Mouse (Mus musculus) embryonic facial prominence, embryonic 10.5 days (tissue): Measurements from ENCODE around the gene Nsun3. TPM values are rescaled to one million over a fixed set of nuclear protein-coding genes. Genes with fewer than 3 reads are reported as not detected.
A peak's percentile ranks its signal among the peaks of the same experiment; 100 is the strongest.

Source experiments
- DNase-seq: peaks from one replicate; pipeline ENCODE4 v3.0.0-alpha.2; 2017; ENCODE audit warnings: low spot score
- H3K27ac ChIP-seq: fragments of 300-500 bp; sonication (generic); replicated peaks from 2 replicates; pipeline ENCODE4 v1.5.1; 2016; ENCODE audit warnings: mild to moderate bottlenecking
- H3K27me3 ChIP-seq: fragments of 300-500 bp; sonication (generic); replicated peaks from 2 replicates; pipeline ENCODE4 v1.6.1; 2016; ENCODE audit warnings: low read depth, mild to moderate bottlenecking; ENCODE audit not compliant: poor library complexity, severe bottlenecking
- H3K36me3 ChIP-seq: fragments of 300-500 bp; sonication (generic); replicated peaks from 2 replicates; pipeline ENCODE4 v1.6.1; 2016; ENCODE audit warnings: mild to moderate bottlenecking, moderate library complexity
- H3K4me1 ChIP-seq: fragments of 300-500 bp; sonication (generic); 2 replicates; pipeline ENCODE4 v1.6.1; 2016
- H3K4me3 ChIP-seq: fragments of 300-500 bp; sonication (generic); 2 replicates; pipeline ENCODE4 v1.5.1; 2016; ENCODE audit warnings: mild to moderate bottlenecking, moderate library complexity
- H3K9me3 ChIP-seq: fragments of 300-500 bp; sonication (generic); 2 replicates; pipeline ENCODE4 v1.6.1; 2016; ENCODE audit warnings: mild to moderate bottlenecking
- WGBS: fragments of 180-500 bp; shearing (Covaris S2); methylation state at CpG from one replicate; pipeline ENCODE4 v1.1.7; 2016; 5-methylcytosine and 5-hydroxymethylcytosine counted together
- polyA plus RNA-seq: library from polyadenylated mRNA; unstranded; fragments of >200 nt; fragmentation: Nextera tagmentation; extraction: Ambion mirVana; gene quantifications from 2 replicates; pipeline ENCODE4 v1.2.1, GENCODE M21; 2016

Gene Nsun3
- polyA plus RNA-seq, result 6.1 and 7.4 TPM in 2 replicates

GRCm38 (mm10) chr16:62786621-62787331, at the start of gene Nsun3:
Nsun3 (minus strand) TSS chr16:62786818.
- Histone ChIP-seq H3K27ac (peak within 1 kb of the TSS; percentile 94), H3K36me3 (no peaks in the 10 kb centered on the region), H3K4me1 (peaks cover 16% of the 10 kb centered on the region), H3K4me3 (peak within 1 kb of the TSS; percentile 82), H3K27me3 (no peaks in the 10 kb centered on the region), H3K9me3 (no peaks in the 10 kb centered on the region)
- 4% methylated on average over 41 of the region's 41 CpGs for WGBS
- DNase-seq, result peak; percentile 94

DNA sequence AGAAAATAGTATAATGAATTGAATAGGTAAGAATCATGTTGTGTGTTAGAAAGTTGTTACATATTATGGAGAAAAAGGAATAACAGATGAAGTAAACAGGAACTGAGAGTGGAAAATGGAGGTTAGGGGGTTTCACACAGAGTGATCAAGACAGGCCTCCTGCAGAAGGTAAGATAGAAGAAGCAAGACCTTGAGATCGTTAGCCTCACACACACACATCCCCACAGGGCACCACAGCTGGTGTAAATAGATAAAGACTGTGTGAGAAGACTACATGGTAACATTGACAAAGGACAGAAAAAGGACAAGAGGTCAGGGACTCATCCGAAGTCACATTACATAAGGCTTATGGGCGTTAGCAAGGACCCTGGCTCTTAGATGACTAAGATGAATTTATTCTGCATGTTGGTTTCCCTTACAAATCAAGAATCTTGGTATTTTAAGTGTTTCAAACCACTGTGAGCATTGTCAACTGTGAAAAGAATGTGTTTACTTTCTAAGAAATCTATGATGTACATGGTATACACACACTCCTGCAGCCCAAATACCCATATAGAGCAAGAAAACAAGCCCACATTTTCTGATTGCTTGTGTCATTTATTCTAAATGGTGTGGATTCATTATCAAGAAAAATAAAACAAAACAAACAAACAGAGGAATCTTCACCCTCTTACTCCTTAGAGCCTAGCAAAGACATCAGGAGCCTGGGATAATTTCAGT, 47.6 kb upstream of the Nsun3 start:
- Histone ChIP-seq H3K27ac (no peak overlapping the region), H3K36me3 (no peaks in the 10 kb centered on the region), H3K4me1 (peaks cover 3% of the 10 kb centered on the region; the same call in 1 of the 2 replicates), H3K4me3 (no peak overlapping the region), H3K9me3 (no peaks in the 10 kb centered on the region), H3K27me3 (no peaks in the 10 kb centered on the region)
- 72% methylated on average over 3 of the region's 3 CpGs for WGBS
- DNase-seq, result no peak

GRCm38 (mm10) chr16:62832481-62832880, 45.9 kb upstream of the Nsun3 start:
- Histone ChIP-seq H3K4me3 (no peak overlapping the region), H3K36me3 (no peaks in the 10 kb centered on the region), H3K9me3 (no peaks in the 10 kb centered on the region), H3K27me3 (no peaks in the 10 kb centered on the region), H3K27ac (no peak overlapping the region), H3K4me1 (peaks cover 3% of the 10 kb centered on the region; the same call in 1 of the 2 replicates)
- peak; percentile 46 for DNase-seq
- WGBS, result 22% methylated on average over 4 of the region's 4 CpGs

GRCm38 (mm10) chr16:62832027-62832426, 45.4 kb upstream of the Nsun3 start:
- DNase-seq, result no peak
- Histone ChIP-seq H3K27me3 (no peaks in the 10 kb centered on the region), H3K27ac (no peak overlapping the region), H3K4me3 (no peak overlapping the region), H3K9me3 (no peaks in the 10 kb centered on the region), H3K4me1 (peaks cover 3% of the 10 kb centered on the region; the same call in 1 of the 2 replicates), H3K36me3 (no peaks in the 10 kb centered on the region)
- WGBS, result 90% methylated on average over 2 of the region's 2 CpGs

- no peak for DNase-seq
- Histone ChIP-seq H3K4me3 (no peak overlapping the region), H3K4me1 (no peaks in the 10 kb centered on the region), H3K36me3 (0 out of 2 replicates have a peak, but pooled peaks cover 3% of the 10 kb centered on the region), H3K27ac (no peak overlapping the region), H3K27me3 (no peaks in the 10 kb centered on the region), H3K9me3 (no peaks in the 10 kb centered on the region)
- WGBS, result 79% methylated on average over 12 of the region's 12 CpGs
These were observed 39.8 kb upstream of the Nsun3 start for GRCm38 (mm10) chr16:62826156-62827001.

GRCm38 (mm10) chr16:62822472-62822871, 35.9 kb upstream of the Nsun3 start:
- DNase-seq, result no peak
- no peak overlapping the region for H3K4me3 ChIP-seq
- H3K9me3 ChIP-seq, result no peaks in the 10 kb centered on the region
- no peaks in the 10 kb centered on the region for H3K4me1 ChIP-seq
- WGBS, result 95% methylated on average over 6 of the region's 6 CpGs
- H3K27me3 ChIP-seq, result no peaks in the 10 kb centered on the region
- no peak overlapping the region for H3K27ac ChIP-seq
- 0 out of 2 replicates have a peak, but pooled peaks cover 3% of the 10 kb centered on the region for H3K36me3 ChIP-seq

GRCm38 (mm10) chr16:62814491-62814890, 27.9 kb upstream of the Nsun3 start, which contains the start of gene Stx19:
Stx19 (plus strand) TSS chr16:62814676.
- Histone ChIP-seq H3K36me3 (peaks cover 8% of the 10 kb centered on the region), H3K27me3 (no peaks in the 10 kb centered on the region), H3K9me3 (no peaks in the 10 kb centered on the region), H3K27ac (no peak within 1 kb of the TSS), H3K4me3 (no peak within 1 kb of the TSS), H3K4me1 (no peaks in the 10 kb centered on the region)
- WGBS, result 79% methylated on average over 5 of the region's 5 CpGs
- DNase-seq, result no peak

DNA sequence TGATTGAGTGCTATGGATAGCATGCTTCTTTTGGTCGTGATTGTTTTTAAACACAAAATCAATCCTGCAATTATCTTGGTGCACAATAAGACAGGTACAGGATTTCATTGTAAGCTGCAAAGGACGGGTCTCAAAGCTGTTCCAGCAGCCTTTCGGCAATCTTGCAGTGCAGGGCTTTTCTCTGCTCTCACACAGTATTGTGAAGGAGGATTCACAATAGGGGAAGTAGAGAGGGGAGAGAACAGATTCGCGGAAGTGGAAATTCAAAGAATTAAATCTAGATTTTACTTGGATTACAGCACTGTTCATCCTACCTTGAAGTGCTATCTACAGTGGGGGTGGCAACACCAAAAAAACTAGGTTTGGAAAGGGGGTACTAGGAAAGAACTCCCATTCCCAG, 27.2 kb upstream of the Nsun3 start:
- H3K4me1 ChIP-seq, result no peaks in the 10 kb centered on the region
- no peaks in the 10 kb centered on the region for H3K9me3 ChIP-seq
- 86% methylated on average over 5 of the region's 5 CpGs for WGBS
- H3K36me3 ChIP-seq, result peaks cover 8% of the 10 kb centered on the region
- no peak overlapping the region for H3K4me3 ChIP-seq
- no peaks in the 10 kb centered on the region for H3K27me3 ChIP-seq
- H3K27ac ChIP-seq, result no peak overlapping the region
- DNase-seq, result no peak

- H3K27ac ChIP-seq, result no peak overlapping the region
- H3K36me3 ChIP-seq, result peaks cover 8% of the 10 kb centered on the region
- no peaks in the 10 kb centered on the region for H3K9me3 ChIP-seq
- peaks cover 9% of the 10 kb centered on the region for H3K4me1 ChIP-seq
- DNase-seq, result no peak
- H3K27me3 ChIP-seq, result no peaks in the 10 kb centered on the region
- H3K4me3 ChIP-seq, result no peak overlapping the region
- WGBS, result 90% methylated on average over 4 of the region's 4 CpGs
These were observed 24.2 kb upstream of the Nsun3 start for GRCm38 (mm10) chr16:62810855-62811254.

DNA sequence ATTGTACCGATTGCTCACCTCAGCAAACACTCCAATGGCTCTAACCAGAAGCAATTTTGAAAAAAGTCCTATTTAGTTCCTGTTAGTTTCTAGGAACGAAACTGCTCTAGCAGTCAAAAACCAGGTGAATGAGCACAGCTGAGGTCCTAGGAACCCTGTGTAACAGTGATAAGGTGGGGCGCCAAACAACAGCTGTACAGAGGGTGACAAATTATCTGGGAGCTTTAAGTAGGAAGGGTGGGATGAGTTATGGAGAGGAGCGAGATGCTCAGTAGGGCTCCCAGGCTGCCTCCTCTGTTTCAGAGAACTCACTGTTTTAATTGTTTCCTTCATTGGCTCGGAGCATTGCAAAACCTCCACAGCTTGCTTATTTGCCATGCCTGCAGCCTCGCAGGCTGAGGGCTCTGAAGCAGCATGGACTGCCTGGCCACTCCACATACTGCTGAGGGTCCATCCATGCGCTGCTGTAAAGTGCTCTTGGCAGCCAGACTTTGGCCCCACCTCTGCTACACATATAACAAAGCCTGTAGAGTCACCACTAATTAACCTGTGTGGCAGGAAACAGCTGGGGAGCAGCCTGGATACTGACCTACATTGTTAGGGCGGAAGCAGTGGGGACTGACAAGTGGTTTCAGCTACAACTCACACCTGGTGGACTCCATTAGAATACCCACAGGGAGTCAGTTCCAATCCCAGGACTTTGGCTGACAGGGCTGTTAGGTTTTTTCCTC, 20.8 kb upstream of the Nsun3 start:
- Histone ChIP-seq H3K27ac (no peak overlapping the region), H3K27me3 (no peaks in the 10 kb centered on the region), H3K4me3 (no peak overlapping the region), H3K36me3 (peaks cover 21% of the 10 kb centered on the region), H3K9me3 (no peaks in the 10 kb centered on the region), H3K4me1 (peaks cover 9% of the 10 kb centered on the region)
- 65% methylated on average over 8 of the region's 8 CpGs for WGBS
- DNase-seq, result peak; percentile 17

DNA sequence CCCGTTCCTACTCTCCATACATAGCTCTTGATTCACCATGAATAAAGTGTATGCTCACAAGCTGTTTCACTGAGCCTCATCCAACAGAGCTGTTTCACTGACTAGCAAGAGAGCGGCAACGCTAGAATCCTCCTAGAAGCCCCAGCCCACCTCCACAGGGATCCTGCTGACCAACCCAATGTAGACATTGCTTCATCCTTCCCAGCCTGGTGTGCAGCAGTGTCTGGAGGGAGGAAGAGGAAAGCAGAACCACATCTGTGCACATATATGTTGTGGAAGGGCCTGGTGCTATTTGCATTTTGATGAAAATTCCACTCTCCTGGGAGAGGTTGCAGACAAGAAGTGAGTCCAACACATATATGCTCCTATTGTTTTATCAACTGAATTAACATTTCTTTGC, 18.0 kb upstream of the Nsun3 start:
- Histone ChIP-seq H3K36me3 (peaks cover 19% of the 10 kb centered on the region), H3K9me3 (no peaks in the 10 kb centered on the region), H3K4me1 (peaks cover 9% of the 10 kb centered on the region), H3K27me3 (no peaks in the 10 kb centered on the region), H3K27ac (no peak overlapping the region), H3K4me3 (no peak overlapping the region)
- no peak for DNase-seq
- WGBS, result 94% methylated on average over 3 of the region's 3 CpGs

- no peak overlapping the region for H3K4me3 ChIP-seq
- no peaks in the 10 kb centered on the region for H3K9me3 ChIP-seq
- no peaks in the 10 kb centered on the region for H3K27me3 ChIP-seq
- no peak for DNase-seq
- H3K27ac ChIP-seq, result no peak overlapping the region
- 86% methylated on average over 3 of the region's 3 CpGs for WGBS
- H3K36me3 ChIP-seq, result peaks cover 17% of the 10 kb centered on the region
- no peaks in the 10 kb centered on the region for H3K4me1 ChIP-seq
These were observed 13.2 kb upstream of the Nsun3 start for GRCm38 (mm10) chr16:62799839-62800238.
